Mouse (Mus musculus) erythroblast, embryonic 14.5 days (primary cell): ENCODE results near the gene Fsd1l. TPM values are rescaled to one million over a fixed set of nuclear protein-coding genes. Genes with fewer than 3 reads are reported as not detected.

Experiments
- H3K27me3 ChIP-seq: 2 replicates; pipeline ENCODE4 v1.6.1; 2012; ENCODE audit warnings: inconsistent platforms; ENCODE audit not compliant: control insufficient read depth
- H3K36me3 ChIP-seq: 2 replicates; pipeline ENCODE4 v1.6.1; 2012; ENCODE audit warnings: mild to moderate bottlenecking, inconsistent platforms; ENCODE audit not compliant: control insufficient read depth
- H3K4me1 ChIP-seq: 2 replicates; pipeline ENCODE4 v1.6.1; 2012; ENCODE audit warnings: inconsistent platforms; ENCODE audit not compliant: control insufficient read depth
- H3K4me3 ChIP-seq: replicated peaks from 2 replicates; pipeline ENCODE3; 2012; ENCODE audit warnings: moderate library complexity, mild to moderate bottlenecking, inconsistent platforms
- H3K9me3 ChIP-seq: 2 replicates; pipeline ENCODE4 v1.6.1; 2012; ENCODE audit warnings: low read length, inconsistent platforms, mixed read lengths; ENCODE audit not compliant: control insufficient read depth
- GATA1 ChIP-seq: IDR thresholded peaks from 2 replicates; pipeline ENCODE4 v1.6.1; 2012; ENCODE audit warnings: low read length, inconsistent platforms, mixed read lengths
- TAL1 ChIP-seq: IDR thresholded peaks from 3 replicates; pipeline ENCODE4 v1.6.1; 2012; ENCODE audit warnings: low read length, inconsistent platforms, mixed read lengths
- polyA plus RNA-seq: library from polyadenylated mRNA; stranded (reverse); fragments of >175 nt; gene quantifications from 2 replicates; pipeline ENCODE4 v1.2.3, GENCODE M21; 2012

Fsd1l gene
- polyA plus RNA-seq, 1 experiment, result not detected

GRCm38 (mm10) chr4:53623711-53624110 is 7.6 kb upstream of the Fsd1l start:
- H3K4me1 ChIP-seq, result no peaks in the 10 kb centered on the region
- H3K36me3 ChIP-seq, result no peaks in the 10 kb centered on the region
- no peak overlapping the region for H3K4me3 ChIP-seq
- H3K27me3 ChIP-seq, result no peaks in the 10 kb centered on the region
- no peaks in the 10 kb centered on the region for H3K9me3 ChIP-seq
- TF ChIP-seq GATA1, result no peak
- TF ChIP-seq TAL1, result no peak

GRCm38 (mm10) chr4:53624816-53625215 is 6.5 kb upstream of the Fsd1l start:
- TF ChIP-seq GATA1 (no peak), TAL1 (no peak)
- peaks cover 8% of the 10 kb centered on the region for H3K27me3 ChIP-seq
- H3K9me3 ChIP-seq, result no peaks in the 10 kb centered on the region
- no peaks in the 10 kb centered on the region for H3K4me1 ChIP-seq
- no peaks in the 10 kb centered on the region for H3K36me3 ChIP-seq
- no peak overlapping the region for H3K4me3 ChIP-seq

- Histone ChIP-seq H3K27me3 (peaks cover 11% of the 10 kb centered on the region), H3K36me3 (no peaks in the 10 kb centered on the region), H3K4me3 (no peak overlapping the region), H3K9me3 (no peaks in the 10 kb centered on the region), H3K4me1 (no peaks in the 10 kb centered on the region)
- no peak for TF ChIP-seq TAL1
- no peak for TF ChIP-seq GATA1
These were observed 6.0 kb upstream of the Fsd1l start for GRCm38 (mm10) chr4:53625263-53625662.

GRCm38 (mm10) chr4:53628924-53629323 is 2.3 kb upstream of the Fsd1l start:
- Histone ChIP-seq H3K9me3 (no peaks in the 10 kb centered on the region), H3K27me3 (peaks cover 34% of the 10 kb centered on the region), H3K4me3 (no peak overlapping the region), H3K36me3 (no peaks in the 10 kb centered on the region), H3K4me1 (peaks cover 9% of the 10 kb centered on the region)
- TF ChIP-seq TAL1 (no peak), GATA1 (no peak)

GRCm38 (mm10) chr4:53630963-53631315 is 332 bp upstream of the Fsd1l start:
- Histone ChIP-seq H3K27me3 (peaks cover 34% of the 10 kb centered on the region), H3K4me3 (peak overlapping the region; percentile 61), H3K4me1 (peaks cover 9% of the 10 kb centered on the region), H3K9me3 (no peaks in the 10 kb centered on the region), H3K36me3 (no peaks in the 10 kb centered on the region)
- no peak for TF ChIP-seq GATA1
- no peak for TF ChIP-seq TAL1

- Histone ChIP-seq H3K9me3 (no peaks in the 10 kb centered on the region), H3K27me3 (peaks cover 34% of the 10 kb centered on the region), H3K4me3 (peak overlapping the region; percentile 61), H3K4me1 (peaks cover 9% of the 10 kb centered on the region), H3K36me3 (no peaks in the 10 kb centered on the region)
- TF ChIP-seq TAL1 (no peak), GATA1 (no peak)
These were observed 709 bp downstream of the Fsd1l start for GRCm38 (mm10) chr4:53632011-53632349.

- Histone ChIP-seq H3K9me3 (no peaks in the 10 kb centered on the region), H3K4me3 (no peak overlapping the region), H3K36me3 (no peaks in the 10 kb centered on the region), H3K27me3 (peaks cover 22% of the 10 kb centered on the region), H3K4me1 (peaks cover 9% of the 10 kb centered on the region)
- TF ChIP-seq GATA1 (no peak), TAL1 (no peak)
These were observed 4.1 kb downstream of the Fsd1l start for GRCm38 (mm10) chr4:53635336-53635735.

GRCm38 (mm10) chr4:53637269-53637909 is 6.1 kb downstream of the Fsd1l start:
- Histone ChIP-seq H3K4me1 (no peaks in the 10 kb centered on the region), H3K36me3 (no peaks in the 10 kb centered on the region; the same call in 1 of the 2 replicates), H3K9me3 (no peaks in the 10 kb centered on the region; the same call in 1 of the 2 replicates), H3K27me3 (peaks cover 2% of the 10 kb centered on the region; the same call in 1 of the 2 replicates), H3K4me3 (no peak overlapping the region)
- TF ChIP-seq TAL1 (no peak), GATA1 (no peak)

- Histone ChIP-seq H3K4me1 (no peaks in the 10 kb centered on the region), H3K36me3 (no peaks in the 10 kb centered on the region; the same call in 1 of the 2 replicates), H3K4me3 (no peak overlapping the region), H3K9me3 (no peaks in the 10 kb centered on the region; the same call in 1 of the 2 replicates), H3K27me3 (no peaks in the 10 kb centered on the region)
- no peak for TF ChIP-seq GATA1
- TF ChIP-seq TAL1, result no peak
These were observed 7.4 kb downstream of the Fsd1l start for GRCm38 (mm10) chr4:53638549-53639123.
